Mouse (Mus musculus) forebrain, embryonic 16.5 days (tissue): ENCODE measurements around the gene Prkch. TPM values are rescaled to one million over a fixed set of nuclear protein-coding genes. Genes with fewer than 3 reads are reported as not detected.

ENCODE experiments used
- ATAC-seq: fragments of 200-750 bp; cut with Nextera tagmentation; 2 replicates; pipeline ENCODE4 v1.8.0; 2017; ENCODE audit warnings: mild to moderate bottlenecking, moderate library complexity
- H3K27ac ChIP-seq: fragments of 300-500 bp; sonication (generic); 2 replicates; pipeline ENCODE4 v1.5.1; 2014; ENCODE audit warnings: low read length, control low read depth
- H3K27me3 ChIP-seq: fragments of 300-500 bp; sonication (generic); replicated peaks from 2 replicates; pipeline ENCODE4 v1.6.1; 2014; ENCODE audit warnings: low read length; ENCODE audit not compliant: control insufficient read depth, insufficient read depth
- H3K36me3 ChIP-seq: fragments of 300-500 bp; sonication (generic); 2 replicates; pipeline ENCODE4 v1.6.1; 2014; ENCODE audit not compliant: control insufficient read depth, insufficient read depth
- H3K4me1 ChIP-seq: fragments of 300-500 bp; sonication (generic); replicated peaks from 2 replicates; pipeline ENCODE4 v1.6.1; 2014; ENCODE audit warnings: low read length; ENCODE audit not compliant: control insufficient read depth, insufficient read depth
- H3K4me2 ChIP-seq: fragments of 300-500 bp; sonication (generic); 2 replicates; pipeline ENCODE4 v1.6.1; 2014; ENCODE audit warnings: mild to moderate bottlenecking, low read length, control low read depth
- H3K4me3 ChIP-seq: fragments of 300-500 bp; sonication (generic); replicated peaks from 2 replicates; pipeline ENCODE4 v1.5.1; 2014; ENCODE audit warnings: mild to moderate bottlenecking, low read length, control low read depth
- H3K9ac ChIP-seq: fragments of 300-500 bp; sonication (generic); replicated peaks from 2 replicates; pipeline ENCODE4 v1.6.1; 2014; ENCODE audit warnings: low read depth, low read length, control low read depth
- H3K9me3 ChIP-seq: fragments of 300-500 bp; sonication (generic); 2 replicates; pipeline ENCODE4 v1.6.1; 2016; ENCODE audit warnings: low read length; ENCODE audit not compliant: control insufficient read depth
- whole genome bisulfite sequencing: fragments of 180-500 bp; shearing (Covaris S2); extraction: QIAGEN DNeasy Blood & Tissue Kit; methylation state at CpG from one replicate; pipeline ENCODE4 v1.1.7; 2014; 5-methylcytosine and 5-hydroxymethylcytosine counted together
- polyA plus RNA-seq: library from polyadenylated mRNA; unstranded; fragments of >200 nt; fragmentation: Nextera tagmentation; extraction: Ambion mirVana; gene quantifications from 2 replicates; pipeline ENCODE4 v1.2.1, GENCODE M21; 2015

The Prkch gene
- polyA plus RNA-seq, 1 experiment from 2014 or later: 4.3 TPM

DNA sequence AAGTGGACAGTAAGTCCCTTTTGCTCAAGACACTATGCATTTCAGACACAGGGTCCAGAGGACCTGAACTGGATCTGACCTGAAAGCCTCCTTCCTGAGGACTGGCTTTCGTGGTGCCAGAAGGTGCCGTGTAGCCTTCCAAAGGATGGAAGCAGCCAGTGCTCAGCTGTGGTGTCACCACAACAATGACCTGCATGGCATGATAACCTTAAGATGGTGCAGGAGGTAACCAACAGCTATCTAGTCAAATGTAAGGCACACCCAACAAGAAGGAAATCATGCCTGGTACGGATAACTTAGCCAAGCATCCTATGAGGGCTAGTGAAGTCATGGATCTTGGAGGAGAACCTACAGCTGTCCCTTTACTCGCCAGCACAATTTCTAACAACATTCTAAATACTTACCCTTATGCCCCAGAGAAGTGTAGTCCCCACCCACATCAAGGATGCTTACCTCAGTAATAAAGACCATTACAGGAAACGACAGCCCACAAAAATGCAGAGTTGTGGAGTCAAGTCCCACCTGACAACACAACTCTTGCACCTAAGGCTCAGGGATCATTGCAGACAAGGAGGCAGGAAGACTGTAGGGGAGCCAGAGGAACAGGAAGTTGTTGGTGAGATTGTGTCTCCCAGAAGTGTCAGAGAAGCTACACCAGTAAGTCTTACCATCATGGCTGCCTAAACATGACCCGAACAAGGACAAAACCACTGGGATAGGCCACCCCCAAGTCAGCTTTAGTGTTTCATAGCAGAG is 40.9 kb downstream of the Prkch start:
- no peaks in the 10 kb centered on the region for H3K4me1 ChIP-seq
- 94% methylated on average over 6 of the region's 6 CpGs for WGBS
- no peak for ATAC-seq

DNA sequence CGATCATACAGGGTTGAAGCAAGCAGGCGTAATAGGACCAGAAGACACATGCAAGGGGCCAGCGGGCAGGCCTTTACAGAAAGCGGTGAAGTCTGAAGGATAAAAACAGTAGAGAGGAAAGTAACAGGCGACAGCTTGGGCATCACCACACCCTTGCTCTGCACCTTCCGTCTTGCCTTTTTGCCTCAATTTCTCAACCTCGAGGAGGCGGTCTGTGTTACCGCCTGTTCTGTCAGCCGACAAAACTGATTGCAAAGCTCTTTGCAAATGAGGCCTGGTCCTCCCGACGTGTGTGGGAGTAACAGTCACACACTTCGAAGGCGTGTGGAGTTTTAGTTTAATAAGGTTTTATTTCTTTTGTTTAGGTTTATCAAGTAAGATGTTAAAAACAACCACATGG is 43.3 kb downstream of the Prkch start:
- Histone ChIP-seq H3K4me2 (no peak overlapping the region), H3K4me3 (no peak overlapping the region), H3K27me3 (no peaks in the 10 kb centered on the region), H3K27ac (no peak overlapping the region), H3K9ac (no peak overlapping the region), H3K9me3 (no peaks in the 10 kb centered on the region), H3K36me3 (no peaks in the 10 kb centered on the region), H3K4me1 (no peaks in the 10 kb centered on the region)
- ATAC-seq: no peak
- 91% methylated on average over 14 of the region's 14 CpGs for WGBS

More for the DNA sequence above, 40.9 kb downstream of the Prkch start:
- no peaks in the 10 kb centered on the region for H3K27me3 ChIP-seq
- H3K4me3 ChIP-seq: no peak overlapping the region
- no peak overlapping the region for H3K4me2 ChIP-seq
- no peak overlapping the region for H3K9ac ChIP-seq
- H3K9me3 ChIP-seq: no peaks in the 10 kb centered on the region
- H3K36me3 ChIP-seq: no peaks in the 10 kb centered on the region
- no peak overlapping the region for H3K27ac ChIP-seq

DNA sequence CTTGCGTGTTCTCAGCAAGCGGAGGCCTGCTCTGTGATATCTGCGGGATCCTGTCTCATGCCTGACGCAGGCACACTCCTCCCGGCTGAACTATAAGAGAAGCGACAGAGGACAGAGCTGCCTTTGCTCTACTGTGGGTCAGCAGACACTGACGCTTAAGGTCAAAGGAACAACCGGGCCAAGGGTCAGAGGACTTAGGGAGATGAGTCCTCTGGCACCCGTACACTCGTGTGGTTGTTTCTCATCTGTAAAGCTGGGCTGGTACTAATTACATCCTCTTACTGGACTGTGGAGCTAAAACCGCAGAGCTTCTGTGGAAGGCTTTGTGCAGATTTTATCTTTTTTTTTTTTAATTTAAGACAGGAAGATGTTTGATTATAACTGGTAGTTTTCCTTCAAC is 46.0 kb downstream of the Prkch start:
- no peak overlapping the region for H3K27ac ChIP-seq
- H3K36me3 ChIP-seq: no peaks in the 10 kb centered on the region
- H3K4me3 ChIP-seq: no peak overlapping the region
- H3K9ac ChIP-seq: no peak overlapping the region
- no peak for ATAC-seq
- H3K9me3 ChIP-seq: no peaks in the 10 kb centered on the region
- no peak overlapping the region for H3K4me2 ChIP-seq
- no peaks in the 10 kb centered on the region for H3K4me1 ChIP-seq
- 86% methylated on average over 11 of the region's 11 CpGs for WGBS
- no peaks in the 10 kb centered on the region for H3K27me3 ChIP-seq

GRCm38 (mm10) chr12:73631148-73631547 is 46.6 kb downstream of the Prkch start:
- Histone ChIP-seq H3K4me3 (no peak overlapping the region), H3K36me3 (no peaks in the 10 kb centered on the region), H3K9me3 (no peaks in the 10 kb centered on the region), H3K4me1 (no peaks in the 10 kb centered on the region), H3K27me3 (no peaks in the 10 kb centered on the region), H3K27ac (no peak overlapping the region), H3K9ac (no peak overlapping the region), H3K4me2 (no peak overlapping the region)
- no peak for ATAC-seq
- 75% methylated on average over 11 of the region's 11 CpGs for WGBS

- Histone ChIP-seq H3K4me3 (no peak overlapping the region), H3K4me1 (no peaks in the 10 kb centered on the region), H3K4me2 (no peak overlapping the region), H3K9me3 (no peaks in the 10 kb centered on the region), H3K36me3 (no peaks in the 10 kb centered on the region), H3K9ac (no peak overlapping the region), H3K27ac (no peak overlapping the region), H3K27me3 (no peaks in the 10 kb centered on the region)
- 19% methylated on average over 8 of the region's 8 CpGs for WGBS
- ATAC-seq: no peak
Measured at GRCm38 (mm10) chr12:73632671-73633244, 48.2 kb downstream of the Prkch start.

GRCm38 (mm10) chr12:73633707-73634106 is 49.1 kb downstream of the Prkch start:
- ATAC-seq: no peak
- 95% methylated on average over 4 of the region's 4 CpGs for WGBS
- Histone ChIP-seq H3K9ac (no peak overlapping the region), H3K9me3 (no peaks in the 10 kb centered on the region), H3K36me3 (no peaks in the 10 kb centered on the region), H3K4me2 (no peak overlapping the region), H3K27ac (no peak overlapping the region), H3K27me3 (no peaks in the 10 kb centered on the region), H3K4me1 (no peaks in the 10 kb centered on the region), H3K4me3 (no peak overlapping the region)

GRCm38 (mm10) chr12:73639571-73639970 is 55.0 kb downstream of the Prkch start:
- H3K4me2 ChIP-seq: no peak overlapping the region
- ATAC-seq: no peak
- no peaks in the 10 kb centered on the region for H3K36me3 ChIP-seq
- no peak overlapping the region for H3K9ac ChIP-seq
- no peaks in the 10 kb centered on the region for H3K27me3 ChIP-seq
- H3K4me3 ChIP-seq: no peak overlapping the region
- 78% methylated on average over 2 of the region's 2 CpGs for WGBS
- no peaks in the 10 kb centered on the region for H3K9me3 ChIP-seq
- H3K27ac ChIP-seq: no peak overlapping the region
- no peaks in the 10 kb centered on the region for H3K4me1 ChIP-seq

GRCm38 (mm10) chr12:73641183-73641582 is 56.6 kb downstream of the Prkch start:
- H3K27ac ChIP-seq: no peak overlapping the region
- no peaks in the 10 kb centered on the region for H3K4me1 ChIP-seq
- no peaks in the 10 kb centered on the region for H3K36me3 ChIP-seq
- no peak overlapping the region for H3K4me3 ChIP-seq
- H3K9ac ChIP-seq: no peak overlapping the region
- no peak for ATAC-seq
- 63% methylated on average over 13 of the region's 13 CpGs for WGBS
- H3K4me2 ChIP-seq: no peak overlapping the region
- no peaks in the 10 kb centered on the region for H3K9me3 ChIP-seq
- H3K27me3 ChIP-seq: no peaks in the 10 kb centered on the region

DNA sequence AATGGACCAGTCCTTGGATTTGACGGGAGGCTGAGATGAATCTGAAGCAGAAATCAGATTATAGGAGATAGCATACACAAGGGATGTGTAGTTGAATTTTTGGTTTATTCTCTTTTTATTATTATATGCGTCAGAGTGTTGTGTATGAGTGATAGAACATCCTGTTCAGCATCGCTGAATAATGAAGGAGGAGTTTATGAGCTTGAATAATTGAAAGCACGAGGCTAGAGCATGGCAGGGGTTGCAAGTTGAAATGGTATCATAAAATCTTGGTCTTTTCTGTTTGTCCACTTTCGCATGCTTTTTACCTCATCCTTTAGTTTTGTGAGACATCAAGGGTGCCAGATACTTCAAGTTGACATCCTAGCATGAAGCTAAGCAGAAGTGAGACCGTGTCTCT is 60.6 kb downstream of the Prkch start:
- no peak for ATAC-seq
- Histone ChIP-seq H3K4me1 (no peaks in the 10 kb centered on the region), H3K4me3 (no peak overlapping the region), H3K27ac (no peak overlapping the region), H3K4me2 (no peak overlapping the region), H3K27me3 (no peaks in the 10 kb centered on the region), H3K9ac (no peak overlapping the region), H3K36me3 (no peaks in the 10 kb centered on the region), H3K9me3 (no peaks in the 10 kb centered on the region)
- WGBS: 90% methylated on average over 6 of the region's 6 CpGs
